Mouse (Mus musculus) thymus, adult 2 months (tissue): ENCODE data around the gene Hacl1. TPM values are rescaled to one million over a fixed set of nuclear protein-coding genes. Genes with fewer than 3 reads are reported as not detected.
A peak's percentile ranks its signal among the peaks of the same experiment; 100 is the strongest.

Experiments used
- DNase-seq: peaks from one replicate; pipeline ENCODE4 v3.0.0; 2021
- H3K27ac ChIP-seq: fragments of 200-500 bp; 2 replicates; pipeline ENCODE4 v1.5.1; 2012; ENCODE audit warnings: low read length, control low read depth; ENCODE audit not compliant: control insufficient read depth, insufficient read depth
- H3K27me3 ChIP-seq: fragments of 200-500 bp; 2 replicates; pipeline ENCODE4 v1.6.1; 2012; ENCODE audit warnings: mild to moderate bottlenecking, low read length, moderate library complexity, mixed read lengths; ENCODE audit not compliant: control insufficient read depth, insufficient read depth
- H3K36me3 ChIP-seq: fragments of 200-500 bp; 2 replicates; pipeline ENCODE4 v1.6.1; 2012; ENCODE audit warnings: mild to moderate bottlenecking, low read length, moderate library complexity; ENCODE audit not compliant: control insufficient read depth, insufficient read depth
- H3K4me1 ChIP-seq: fragments of 200-500 bp; replicated peaks from 2 replicates; pipeline ENCODE4 v1.6.1; 2012; ENCODE audit warnings: low read length; ENCODE audit not compliant: control insufficient read depth, insufficient read depth
- H3K4me3 ChIP-seq: fragments of 200-500 bp; 2 replicates; pipeline ENCODE4 v1.5.1; 2012; ENCODE audit warnings: mild to moderate bottlenecking, low read length, control low read depth, moderate library complexity; ENCODE audit not compliant: control insufficient read depth, insufficient read depth
- CTCF ChIP-seq: fragments of 200-500 bp; IDR thresholded peaks from 2 replicates; pipeline ENCODE4 v1.5.1; 2012; ENCODE audit warnings: mild to moderate bottlenecking, control low read depth, low read length, moderate library complexity, borderline replicate concordance; ENCODE audit not compliant: control insufficient read depth, poor library complexity, insufficient read depth; ENCODE audit errors: extremely low read depth
- POLR2A ChIP-seq: fragments of 200-500 bp; IDR thresholded peaks from 2 replicates; pipeline ENCODE4 v1.6.1; 2012; ENCODE audit warnings: mild to moderate bottlenecking, low read length, control low read depth, moderate library complexity; ENCODE audit not compliant: control insufficient read depth, poor library complexity, insufficient read depth; ENCODE audit errors: extremely low read depth
- WGBS: fragments of 180-500 bp; shearing (Covaris S2); methylation state at CpG from one replicate; pipeline ENCODE4 v1.1.7; 2018; 5-methylcytosine and 5-hydroxymethylcytosine counted together
- polyA plus RNA-seq: library from polyadenylated mRNA; depleted of rRNA; stranded (reverse); fragments of >200 nt; gene quantifications from 2 replicates; pipeline ENCODE4 v1.2.3, GENCODE M21; 2012

Hacl1 gene
- polyA plus RNA-seq, 1 experiment, result 12.1 TPM

- no peaks in the 10 kb centered on the region for H3K27me3 ChIP-seq
- H3K4me3 ChIP-seq, result peak overlapping the region; percentile 48; the same call in 1 of the 2 replicates
- H3K4me1 ChIP-seq, result peaks cover 31% of the 10 kb centered on the region
- H3K36me3 ChIP-seq, result 0 out of 2 replicates have a peak, but pooled peaks cover 5% of the 10 kb centered on the region
- 38% methylated on average over 9 of the region's 9 CpGs for WGBS
- no peak overlapping the region for H3K27ac ChIP-seq
- TF ChIP-seq CTCF (no peak), POLR2A (no peak)
- DNase-seq, result no peak
Observed at GRCm38 (mm10) chr14:31662555-31663211, 21.6 kb upstream of the Hacl1 start.

GRCm38 (mm10) chr14:31661671-31662554, 20.8 kb upstream of the Hacl1 start:
- DNase-seq, result peak; percentile 70
- H3K36me3 ChIP-seq, result 0 out of 2 replicates have a peak, but pooled peaks cover 3% of the 10 kb centered on the region
- peak; percentile 41; the same call in 1 of the 2 replicates for TF ChIP-seq POLR2A
- TF ChIP-seq CTCF, result 0 out of 2 replicates have a peak, but pooled peaks have one; percentile 27
- H3K4me3 ChIP-seq, result peak overlapping the region; percentile 48
- no peaks in the 10 kb centered on the region for H3K27me3 ChIP-seq
- 5% methylated on average over 44 of the region's 44 CpGs for WGBS
- peaks cover 27% of the 10 kb centered on the region for H3K4me1 ChIP-seq
- peak overlapping the region; percentile 24; the same call in 1 of the 2 replicates for H3K27ac ChIP-seq

- Histone ChIP-seq H3K36me3 (no peaks in the 10 kb centered on the region), H3K4me1 (peaks cover 29% of the 10 kb centered on the region), H3K4me3 (no peak overlapping the region), H3K27ac (no peak overlapping the region), H3K27me3 (no peaks in the 10 kb centered on the region)
- no peak for TF ChIP-seq POLR2A
- no peak for TF ChIP-seq CTCF
- WGBS, result 86% methylated on average over 7 of the region's 7 CpGs
- DNase-seq, result no peak
Observed at GRCm38 (mm10) chr14:31660312-31661093, 19.4 kb upstream of the Hacl1 start.

- Histone ChIP-seq H3K27ac (no peak overlapping the region), H3K4me1 (peaks cover 27% of the 10 kb centered on the region)
Observed at GRCm38 (mm10) chr14:31659501-31660181, 18.6 kb upstream of the Hacl1 start.

GRCm38 (mm10) chr14:31658126-31658680, 17.1 kb upstream of the Hacl1 start:
- 96% methylated on average over 8 of the region's 8 CpGs for WGBS
- no peak for TF ChIP-seq CTCF
- TF ChIP-seq POLR2A, result no peak
- Histone ChIP-seq H3K27me3 (no peaks in the 10 kb centered on the region), H3K27ac (no peak overlapping the region), H3K4me1 (peaks cover 24% of the 10 kb centered on the region), H3K36me3 (no peaks in the 10 kb centered on the region), H3K4me3 (no peak overlapping the region)
- no peak for DNase-seq

More at GRCm38 (mm10) chr14:31659501-31660181, 18.6 kb upstream of the Hacl1 start:
- Histone ChIP-seq H3K27me3 (no peaks in the 10 kb centered on the region), H3K4me3 (no peak overlapping the region), H3K36me3 (no peaks in the 10 kb centered on the region)
- no peak for TF ChIP-seq CTCF
- TF ChIP-seq POLR2A, result no peak
- 80% methylated on average over 10 of the region's 10 CpGs for WGBS
- no peak for DNase-seq
